In the genomic region with DNA sequence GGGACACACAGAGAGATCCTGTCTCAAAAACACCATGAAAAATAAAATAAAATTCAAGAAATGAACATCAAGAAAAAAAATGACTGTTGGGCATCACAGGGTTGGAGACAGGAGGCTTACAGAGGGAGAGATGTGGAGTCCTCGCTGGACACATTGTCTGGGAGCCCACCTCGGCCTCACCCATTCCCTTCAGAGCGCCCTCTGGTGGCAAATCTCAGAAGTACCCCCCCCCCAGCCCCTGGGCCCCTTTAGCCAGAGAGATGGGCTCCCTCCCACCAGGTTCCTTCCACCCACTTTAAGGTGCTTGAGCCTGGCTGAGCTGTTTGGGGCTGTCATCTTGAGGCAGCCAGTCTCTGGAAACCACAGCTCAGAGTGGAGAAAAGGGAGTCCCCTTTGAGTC, we compare ENCODE assay signal across 17 mouse cellular contexts.
DNase-seq lines count a peak whose midpoint lies in the region; ATAC-seq and TF ChIP-seq lines count a peak whose summit lies in the region.
"Had no signal": no experiment of that assay in that cellular context is flagged by ENCODE, and none has a peak within 500 bp of the region (broad histone marks: within the 10 kb centered on the region; RNA-seq: fewer than 3 reads in every experiment).

No protein-coding gene starts in this region.

- H3K27me3 ChIP-seq in kidney, postnatal 0 days (ENCODE audit: insufficient read depth, low read length), result no peaks in the 10 kb centered on the region
- peaks cover 6% of the 10 kb centered on the region; the same call in 1 of the 2 replicates for H3K27me3 ChIP-seq in neural tube, embryonic 15.5 days (replicated peaks)
- H3K27me3 ChIP-seq in small intestine, adult 2 months (ENCODE audit: control insufficient read depth, insufficient read depth, low read length), result no peaks in the 10 kb centered on the region
- H3K27me3 ChIP-seq: kidney, embryonic 15.5 days; midbrain, embryonic 13.5 days had no signal

- TF ChIP-seq CTCF in kidney, postnatal 0 days (IDR thresholded peaks at IDR 0.05; ENCODE audit: low read depth), result peak; percentile 45
- TF ChIP-seq CTCF in small intestine, adult 2 months (IDR thresholded peaks at IDR 0.05; ENCODE audit: extremely low read depth, insufficient read length, insufficient replicate concordance, low read depth, low read length), result peak; percentile 7; the same call in 1 of the 2 replicates

- H3K27ac ChIP-seq in kidney, postnatal 0 days, result no peak overlapping the region
- no peak overlapping the region for H3K27ac ChIP-seq in neural tube, embryonic 15.5 days (replicated peaks)
- no peak overlapping the region for H3K27ac ChIP-seq in small intestine, adult 2 months (ENCODE audit: insufficient read depth, low read depth, low read length)
- H3K27ac ChIP-seq: kidney, embryonic 15.5 days; midbrain, embryonic 13.5 days had no signal

- no peak for DNase-seq in kidney, postnatal 0 days (ENCODE audit: low spot score)
- no peak for DNase-seq in kidney, postnatal 36 days
- DNase-seq in neural tube, embryonic 10.5 days (ENCODE audit: extremely low spot score, low spot score), result peak; percentile 52
- no peak for DNase-seq in right cerebral cortex, adult 18-20 months
- DNase-seq: adrenal gland, postnatal 14 days; cerebellum, adult 8-10 months; heart, postnatal 4 days; lung, postnatal 36 days had no signal

- WGBS in kidney, postnatal 0 days, result 34% methylated on average over 3 of the region's 3 CpGs
- WGBS in neural tube, embryonic 15.5 days, result 38% methylated on average over 3 of the region's 3 CpGs
- 28% methylated on average over 3 of the region's 3 CpGs for WGBS in small intestine, adult 2 months

- no peak for ATAC-seq in kidney, postnatal 0 days (replicated peaks; ENCODE audit: low FRiP score, low read depth)
- no peak for ATAC-seq in neural tube, embryonic 15.5 days (ENCODE audit: low FRiP score)
- 0 out of 2 replicates have a peak, but pooled peaks have one; percentile 52 for ATAC-seq in common myeloid progenitor, adult 5-6 weeks (replicated peaks; ENCODE audit: low read depth, poor library complexity, severe bottlenecking)
- ATAC-seq: CD4-positive, CD25-positive, alpha-beta regulatory T cell, adult 4 months; midbrain, embryonic 13.5 days had no signal

- no peak for TF ChIP-seq POLR2A in small intestine, adult 2 months (IDR thresholded peaks at IDR 0.05; ENCODE audit: low read depth, low read length)

- H3K9me3 ChIP-seq in kidney, postnatal 0 days (replicated peaks; ENCODE audit: low read length), result no peaks in the 10 kb centered on the region
- H3K9me3 ChIP-seq in neural tube, embryonic 15.5 days (replicated peaks), result no peaks in the 10 kb centered on the region
- H3K9me3 ChIP-seq: heart, embryonic 12.5 days; kidney, embryonic 15.5 days; midbrain, embryonic 13.5 days had no signal

- H3K9ac ChIP-seq in kidney, postnatal 0 days (ENCODE audit: low read depth, low read length), result no peak overlapping the region
- H3K9ac ChIP-seq in neural tube, embryonic 15.5 days (replicated peaks), result no peak overlapping the region
- H3K9ac ChIP-seq: heart, embryonic 12.5 days; kidney, embryonic 15.5 days; midbrain, embryonic 13.5 days had no signal

- no peaks in the 10 kb centered on the region for H3K4me1 ChIP-seq in kidney, postnatal 0 days (replicated peaks; ENCODE audit: insufficient read depth, low read length)
- peaks cover 31% of the 10 kb centered on the region for H3K4me1 ChIP-seq in neural tube, embryonic 15.5 days
- no peaks in the 10 kb centered on the region for H3K4me1 ChIP-seq in small intestine, adult 2 months (ENCODE audit: control insufficient read depth, insufficient read depth, insufficient read length, low read length)

- no peak overlapping the region for H3K4me3 ChIP-seq in kidney, postnatal 0 days (replicated peaks; ENCODE audit: low read depth, low read length)
- no peak overlapping the region for H3K4me3 ChIP-seq in neural tube, embryonic 15.5 days (replicated peaks)
- H3K4me3 ChIP-seq in small intestine, adult 2 months (ENCODE audit: low read depth, low read length), result no peak overlapping the region
- H3K4me3 ChIP-seq: erythroblast, embryonic 14.5 days; heart, embryonic 12.5 days; kidney, embryonic 15.5 days; midbrain, embryonic 13.5 days had no signal

- H3K36me3 ChIP-seq in kidney, postnatal 0 days (ENCODE audit: insufficient read depth, low read length), result no peaks in the 10 kb centered on the region
- H3K36me3 ChIP-seq in neural tube, embryonic 15.5 days, result no peaks in the 10 kb centered on the region
- H3K36me3 ChIP-seq in small intestine, adult 2 months (ENCODE audit: control insufficient read depth, insufficient read depth, low read length), result no peaks in the 10 kb centered on the region
- H3K36me3 ChIP-seq: heart, embryonic 12.5 days; kidney, embryonic 15.5 days; midbrain, embryonic 13.5 days had no signal

- H3K4me2 ChIP-seq in kidney, postnatal 0 days (ENCODE audit: low read length), result no peak overlapping the region
- H3K4me2 ChIP-seq in neural tube, embryonic 15.5 days, result no peak overlapping the region
- H3K4me2 ChIP-seq: heart, embryonic 12.5 days; kidney, embryonic 15.5 days; liver, embryonic 11.5 days; midbrain, embryonic 13.5 days had no signal
